Mouse (Mus musculus) liver, embryonic 14.5 days (tissue): ENCODE measurements around the gene Armc12.

ENCODE experiments used
- CTCF ChIP-seq: IDR thresholded peaks from 2 replicates; pipeline ENCODE4 v1.5.1; 2016; ENCODE audit warnings: antibody characterized with exemption, low read depth, control low read depth
- EP300 ChIP-seq: IDR thresholded peaks from 2 replicates; pipeline ENCODE4 v1.6.1; 2016; ENCODE audit warnings: antibody characterized with exemption, low read depth

GRCm38 (mm10) chr17:28495832-28496231, 34.8 kb upstream of the Armc12 start:
- TF ChIP-seq CTCF (no peak), EP300 (no peak)
